Mouse (Mus musculus) lung, adult 2 months (tissue): ENCODE measurements at regions not wholly inside any gene's neighbourhood (a gene's known extent, or its start where the extent isn't known, plus 50 kb on each side); places are given as distances from the start of the nearest gene placed in this dataset.
A peak's percentile ranks its signal among the peaks of the same experiment; 100 is the strongest.

ENCODE experiments used
- DNase-seq: peaks from one replicate; pipeline ENCODE4 v3.0.0; 2022
- H3K4me1 ChIP-seq: fragments of 200-500 bp; 2 replicates; pipeline ENCODE4 v1.6.1; 2011; ENCODE audit warnings: low read length; ENCODE audit not compliant: control insufficient read depth, insufficient read depth
- H3K4me3 ChIP-seq: fragments of 200-500 bp; replicated peaks from 2 replicates; pipeline ENCODE3; 2011; ENCODE audit warnings: low read depth, mild to moderate bottlenecking, control low read depth, low read length; ENCODE audit errors: extremely low read depth
- CTCF ChIP-seq: fragments of 200-500 bp; IDR thresholded peaks from 2 replicates; pipeline ENCODE4 v1.5.1; 2011; ENCODE audit warnings: mild to moderate bottlenecking, low read length, control low read depth; ENCODE audit not compliant: insufficient read depth
- POLR2A ChIP-seq: fragments of 200-500 bp; IDR thresholded peaks from 2 replicates; pipeline ENCODE4 v1.6.1; 2011; ENCODE audit warnings: low read depth, mild to moderate bottlenecking, control low read depth, low read length, borderline replicate concordance; ENCODE audit errors: extremely low read depth
- WGBS: fragments of 180-500 bp; shearing (Covaris S2); methylation state at CpG from one replicate; pipeline ENCODE4 v1.1.7; 2018; 5-methylcytosine and 5-hydroxymethylcytosine counted together

DNA sequence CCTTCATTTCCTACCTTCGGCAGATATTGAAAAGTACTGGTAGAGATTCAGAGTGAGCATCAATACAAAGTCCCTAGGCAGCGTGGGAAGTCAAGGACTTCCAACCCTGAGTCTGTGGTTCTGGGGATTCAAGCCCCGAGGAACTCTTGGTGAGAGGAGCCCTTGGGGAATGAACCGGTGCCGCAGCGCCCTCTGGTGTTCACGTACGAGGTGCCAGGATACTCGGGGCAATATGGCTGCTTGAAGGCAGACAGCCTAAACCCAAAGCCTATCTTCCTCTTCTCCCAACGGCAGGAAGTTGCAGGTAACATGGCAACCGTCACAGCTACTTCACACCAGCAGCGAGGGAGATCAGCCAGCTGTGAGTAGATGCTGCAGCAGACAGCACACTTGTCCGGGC, 215.6 kb upstream of the Msx2 start:
- Histone ChIP-seq H3K4me1 (no peaks in the 10 kb centered on the region), H3K4me3 (no peak overlapping the region)
- WGBS = 7% methylated on average over 13 of the region's 13 CpGs
- TF ChIP-seq POLR2A (no peak), CTCF (peak; percentile 56)
- peak; percentile 41 for DNase-seq

GRCm38 (mm10) chr13:53684498-53684897, 211.6 kb upstream of the Msx2 start:
- no peaks in the 10 kb centered on the region for H3K4me1 ChIP-seq
- WGBS = 68% methylated on average over 5 of the region's 5 CpGs
- no peak for DNase-seq
- no peak for TF ChIP-seq CTCF
- H3K4me3 ChIP-seq = no peak overlapping the region

DNA sequence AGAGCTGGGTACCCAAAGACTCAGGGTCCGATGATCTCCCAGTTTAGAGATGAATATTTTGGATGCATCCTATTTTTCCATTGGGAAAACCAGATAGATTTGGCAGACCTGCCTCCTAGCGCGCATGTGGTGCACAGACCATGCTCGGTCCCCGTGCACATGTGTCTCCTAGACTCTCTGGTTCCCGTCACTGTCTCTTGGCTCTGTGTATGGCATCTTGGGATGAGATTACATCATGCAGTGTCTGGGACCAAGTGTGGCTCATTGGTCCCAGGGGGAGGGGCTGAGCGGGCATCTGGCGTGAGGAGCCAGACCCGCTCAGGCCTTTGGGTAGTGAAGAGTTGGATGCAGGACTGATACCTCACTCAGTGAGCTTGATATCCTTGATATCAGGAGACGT, 204.3 kb upstream of the Msx2 start:
- no peaks in the 10 kb centered on the region for H3K4me1 ChIP-seq
- no peak overlapping the region for H3K4me3 ChIP-seq
- WGBS = 91% methylated on average over 10 of the region's 10 CpGs
- TF ChIP-seq CTCF = no peak
- TF ChIP-seq POLR2A = no peak
- no peak for DNase-seq

DNA sequence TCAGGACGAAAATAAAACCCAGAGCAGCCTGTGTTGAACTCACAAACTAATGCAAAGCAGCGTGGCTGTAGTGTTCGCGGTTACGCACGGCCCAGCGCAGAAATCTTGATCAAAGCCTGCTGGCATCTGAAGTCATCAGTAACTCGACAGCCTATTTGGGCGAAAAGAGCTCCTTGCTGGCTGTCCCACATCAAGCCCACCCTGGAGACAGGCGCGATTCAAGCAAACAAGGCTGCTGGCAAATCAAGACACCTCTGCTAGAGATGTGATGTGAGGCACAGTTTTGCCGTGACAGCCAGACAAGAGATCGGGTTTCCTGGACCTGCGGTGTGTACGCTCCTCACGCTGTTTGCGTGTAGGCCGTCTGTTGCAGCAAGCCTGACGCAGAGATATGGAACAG, 197.5 kb upstream of the Msx2 start:
- TF ChIP-seq POLR2A (no peak), CTCF (no peak)
- no peaks in the 10 kb centered on the region for H3K4me1 ChIP-seq
- no peak for DNase-seq
- 38% methylated on average over 19 of the region's 19 CpGs for WGBS
- H3K4me3 ChIP-seq = no peak overlapping the region

DNA sequence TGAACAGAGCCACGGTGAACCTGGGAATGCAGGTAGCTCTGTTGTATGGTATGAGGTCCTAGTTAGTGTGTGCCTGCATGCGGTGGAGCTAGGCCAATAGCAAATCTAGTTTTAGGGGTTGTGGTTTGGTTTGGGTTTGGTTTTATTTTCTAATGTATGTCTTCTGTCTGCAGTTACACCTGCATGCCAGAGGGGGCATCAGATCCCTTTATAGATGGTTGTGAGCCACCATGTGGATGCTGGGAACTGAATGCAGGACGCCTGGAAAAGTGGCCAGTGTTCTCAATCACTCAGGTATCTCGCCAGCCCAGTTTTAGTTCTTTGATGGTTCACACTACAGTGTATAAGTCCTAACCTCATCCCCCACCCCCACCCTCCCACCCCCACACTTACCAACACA, 194.6 kb upstream of the Msx2 start:
- H3K4me1 ChIP-seq = no peaks in the 10 kb centered on the region
- H3K4me3 ChIP-seq = no peak overlapping the region
- DNase-seq = no peak
- 91% methylated on average over 4 of the region's 4 CpGs for WGBS
- TF ChIP-seq POLR2A (no peak), CTCF (no peak)

- no peak for DNase-seq
- TF ChIP-seq POLR2A (no peak), CTCF (no peak)
- 91% methylated on average over 2 of the region's 2 CpGs for WGBS
- Histone ChIP-seq H3K4me1 (no peaks in the 10 kb centered on the region), H3K4me3 (no peak overlapping the region)
These were observed 192.7 kb upstream of the Msx2 start for GRCm38 (mm10) chr13:53665592-53665991.

DNA sequence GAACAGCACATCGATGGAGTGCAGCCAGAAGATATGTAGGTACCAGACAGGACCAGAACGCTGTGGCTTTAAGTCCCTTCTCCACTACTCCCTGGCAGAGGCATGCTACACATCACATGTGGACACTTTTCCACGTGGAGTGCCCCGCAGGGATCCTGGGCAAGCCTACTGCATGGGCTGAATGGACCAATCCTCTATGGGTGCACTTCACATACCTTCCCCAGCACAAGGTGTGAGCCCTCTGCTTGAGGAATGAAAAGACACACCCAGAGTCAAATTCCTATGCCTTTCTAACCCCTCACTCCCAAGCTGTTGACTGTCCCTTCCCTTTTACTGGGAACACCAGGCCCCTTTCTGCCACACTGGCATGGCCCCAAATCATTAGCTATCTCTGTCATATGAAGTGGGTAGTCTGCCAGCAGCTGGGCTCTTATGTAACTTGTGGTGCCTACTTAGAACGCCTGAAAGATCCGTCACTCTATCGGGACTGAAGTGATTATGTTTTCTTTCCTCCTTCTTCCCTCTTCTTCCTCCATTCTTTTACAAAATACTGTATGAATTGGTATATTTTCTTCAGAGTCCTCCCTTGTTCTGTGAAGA, 191.9 kb upstream of the Msx2 start:
- Histone ChIP-seq H3K4me1 (no peaks in the 10 kb centered on the region), H3K4me3 (no peak overlapping the region)
- WGBS = 70% methylated on average over 7 of the region's 7 CpGs
- no peak for TF ChIP-seq POLR2A
- no peak for DNase-seq

- WGBS = 14% methylated on average over 4 of the region's 4 CpGs
- DNase-seq = no peak
- no peaks in the 10 kb centered on the region for H3K4me1 ChIP-seq
- no peak for TF ChIP-seq POLR2A
- H3K4me3 ChIP-seq = no peak overlapping the region
These were observed 180.0 kb upstream of the Msx2 start for GRCm38 (mm10) chr13:53652826-53653225.

GRCm38 (mm10) chr13:53648353-53648752, 175.5 kb upstream of the Msx2 start:
- 89% methylated on average over 15 of the region's 15 CpGs for WGBS
- no peak overlapping the region for H3K4me3 ChIP-seq
- H3K4me1 ChIP-seq = no peaks in the 10 kb centered on the region
- TF ChIP-seq CTCF = no peak
- TF ChIP-seq POLR2A = no peak
- no peak for DNase-seq

GRCm38 (mm10) chr13:53642557-53642956, 169.7 kb upstream of the Msx2 start:
- no peak for DNase-seq
- H3K4me3 ChIP-seq = no peak overlapping the region
- TF ChIP-seq POLR2A (no peak), CTCF (no peak)
- no peaks in the 10 kb centered on the region for H3K4me1 ChIP-seq
- WGBS = 64% methylated on average over 5 of the region's 5 CpGs

DNA sequence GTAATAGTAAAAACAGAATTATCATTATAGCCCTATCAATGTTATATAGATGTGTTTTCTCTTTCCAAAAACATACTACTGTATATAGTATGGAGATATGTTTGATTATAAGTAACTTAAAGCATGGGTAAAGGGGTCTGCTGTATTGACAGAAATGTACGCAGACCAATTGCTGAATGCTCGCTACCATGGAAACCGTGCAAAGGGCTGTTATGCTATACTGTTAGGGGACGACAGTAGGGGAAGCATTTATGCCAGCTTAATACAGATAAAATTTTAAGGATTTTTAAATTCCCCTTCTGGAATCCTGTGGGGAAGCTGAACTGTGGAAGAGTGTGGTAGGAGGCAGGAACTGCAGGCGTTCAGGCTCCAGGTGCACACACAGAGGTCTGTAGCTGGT, 166.7 kb upstream of the Msx2 start:
- Histone ChIP-seq H3K4me1 (no peaks in the 10 kb centered on the region), H3K4me3 (no peak overlapping the region)
- TF ChIP-seq POLR2A = no peak
- TF ChIP-seq CTCF = no peak
- no peak for DNase-seq
- WGBS = 73% methylated on average over 5 of the region's 5 CpGs
